Mouse (Mus musculus) lung, postnatal 14 days (tissue): ENCODE results near the gene Ano3.
"Not testable (repeated sequence)": the region's sequence is repeated elsewhere in the genome, so short reads cannot be mapped to it uniquely, and the experiment has no call there.

Source experiments
- DNase-seq: peaks from one replicate; pipeline ENCODE4 v3.0.0; 2021

Gene Ano3

GRCm38 (mm10) chr2:110950823-110951222 is at the start of gene Ano3:
TSS of gene Ano3 (minus strand) at chr2:110950923.
- DNase-seq: not testable (repeated sequence)

- DNase-seq: no peak
These were observed 39.3 kb upstream of the Ano3 start for GRCm38 (mm10) chr2:110990071-110990470.

GRCm38 (mm10) chr2:110989539-110989938 is 38.8 kb upstream of the Ano3 start:
- no peak for DNase-seq

- no peak for DNase-seq
These were observed 35.1 kb upstream of the Ano3 start for GRCm38 (mm10) chr2:110985853-110986271.

- no peak for DNase-seq
These were observed 31.0 kb upstream of the Ano3 start for GRCm38 (mm10) chr2:110981733-110982132.

- DNase-seq: no peak
These were observed 28.9 kb upstream of the Ano3 start for GRCm38 (mm10) chr2:110979610-110980009.

GRCm38 (mm10) chr2:110976871-110977270 is 26.1 kb upstream of the Ano3 start:
- no peak for DNase-seq

- DNase-seq: no peak
These were observed 19.4 kb upstream of the Ano3 start for GRCm38 (mm10) chr2:110970158-110970557.

- no peak for DNase-seq
These were observed 14.7 kb upstream of the Ano3 start for GRCm38 (mm10) chr2:110965398-110965797.

GRCm38 (mm10) chr2:110950432-110950803 is 305 bp downstream of the Ano3 start:
- DNase-seq: no peak

GRCm38 (mm10) chr2:110949679-110950431 is 868 bp downstream of the Ano3 start:
- no peak for DNase-seq

GRCm38 (mm10) chr2:110945171-110945570 is 5.6 kb downstream of the Ano3 start:
- no peak for DNase-seq

GRCm38 (mm10) chr2:110935691-110936090 is 15.0 kb downstream of the Ano3 start:
- no peak for DNase-seq

GRCm38 (mm10) chr2:110929126-110929525 is 21.6 kb downstream of the Ano3 start:
- no peak for DNase-seq

GRCm38 (mm10) chr2:110909506-110909905 is 41.2 kb downstream of the Ano3 start:
- DNase-seq: no peak

- no peak for DNase-seq
These were observed 44.2 kb downstream of the Ano3 start for GRCm38 (mm10) chr2:110906473-110906872.

- no peak for DNase-seq
These were observed 54.0 kb downstream of the Ano3 start for GRCm38 (mm10) chr2:110896477-110897270.

GRCm38 (mm10) chr2:110871650-110872049 is 79.1 kb downstream of the Ano3 start:
- DNase-seq: no peak

GRCm38 (mm10) chr2:110865584-110865983 is 85.1 kb downstream of the Ano3 start:
- no peak for DNase-seq

GRCm38 (mm10) chr2:110863376-110863775 is 87.3 kb downstream of the Ano3 start:
- no peak for DNase-seq

GRCm38 (mm10) chr2:110839559-110840243 is 111.0 kb downstream of the Ano3 start:
- no peak for DNase-seq

- DNase-seq: no peak
These were observed 134.5 kb downstream of the Ano3 start for GRCm38 (mm10) chr2:110816189-110816588.

GRCm38 (mm10) chr2:110814964-110815363 is 135.8 kb downstream of the Ano3 start:
- DNase-seq: no peak
